Mouse (Mus musculus) testis, postnatal 14 days (tissue): ENCODE results near the gene Fhit.

Source experiments
- DNase-seq: peaks from one replicate; pipeline ENCODE4 v3.0.0; 2021; ENCODE audit warnings: low spot score

Gene Fhit

DNA sequence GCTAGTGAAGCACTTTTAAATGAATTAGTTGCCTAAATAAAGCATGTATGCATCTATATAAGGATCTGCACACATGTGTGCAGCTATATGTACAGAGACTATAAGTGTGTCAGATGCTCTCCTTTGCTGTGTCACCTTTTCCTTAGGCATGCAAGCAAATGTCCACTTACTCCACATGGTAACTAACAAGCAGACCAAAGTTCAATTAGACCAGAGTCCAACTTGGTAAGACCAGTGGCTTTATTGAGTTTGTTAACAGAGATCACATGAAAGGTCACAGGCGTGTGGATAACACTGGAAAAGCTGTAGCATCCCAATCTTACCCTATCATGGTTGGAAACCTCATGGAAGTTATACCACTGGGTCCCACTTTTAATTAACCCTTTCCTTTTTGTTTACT lies 1572.7 kb downstream of the Fhit start:
- DNase-seq: no peak

DNA sequence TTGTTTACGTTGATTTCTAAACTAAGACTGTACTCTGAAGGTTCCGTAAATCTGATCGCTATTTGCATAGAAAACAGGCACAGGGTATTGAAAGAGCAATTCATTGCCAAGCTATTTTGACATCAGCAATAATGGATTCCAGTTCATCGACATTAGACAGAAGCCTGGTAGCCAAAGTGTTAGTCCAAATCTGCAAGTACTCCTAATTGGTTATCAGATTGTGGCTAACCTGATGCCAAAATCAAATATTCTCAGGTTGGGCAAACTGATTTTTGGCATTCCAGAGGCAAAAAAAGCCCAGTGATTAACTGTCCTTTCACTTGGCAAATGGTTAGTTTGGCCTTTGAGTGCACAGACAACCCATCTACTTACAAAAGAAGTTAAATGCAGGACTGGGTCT lies 1573.9 kb downstream of the Fhit start:
- no peak for DNase-seq

DNA sequence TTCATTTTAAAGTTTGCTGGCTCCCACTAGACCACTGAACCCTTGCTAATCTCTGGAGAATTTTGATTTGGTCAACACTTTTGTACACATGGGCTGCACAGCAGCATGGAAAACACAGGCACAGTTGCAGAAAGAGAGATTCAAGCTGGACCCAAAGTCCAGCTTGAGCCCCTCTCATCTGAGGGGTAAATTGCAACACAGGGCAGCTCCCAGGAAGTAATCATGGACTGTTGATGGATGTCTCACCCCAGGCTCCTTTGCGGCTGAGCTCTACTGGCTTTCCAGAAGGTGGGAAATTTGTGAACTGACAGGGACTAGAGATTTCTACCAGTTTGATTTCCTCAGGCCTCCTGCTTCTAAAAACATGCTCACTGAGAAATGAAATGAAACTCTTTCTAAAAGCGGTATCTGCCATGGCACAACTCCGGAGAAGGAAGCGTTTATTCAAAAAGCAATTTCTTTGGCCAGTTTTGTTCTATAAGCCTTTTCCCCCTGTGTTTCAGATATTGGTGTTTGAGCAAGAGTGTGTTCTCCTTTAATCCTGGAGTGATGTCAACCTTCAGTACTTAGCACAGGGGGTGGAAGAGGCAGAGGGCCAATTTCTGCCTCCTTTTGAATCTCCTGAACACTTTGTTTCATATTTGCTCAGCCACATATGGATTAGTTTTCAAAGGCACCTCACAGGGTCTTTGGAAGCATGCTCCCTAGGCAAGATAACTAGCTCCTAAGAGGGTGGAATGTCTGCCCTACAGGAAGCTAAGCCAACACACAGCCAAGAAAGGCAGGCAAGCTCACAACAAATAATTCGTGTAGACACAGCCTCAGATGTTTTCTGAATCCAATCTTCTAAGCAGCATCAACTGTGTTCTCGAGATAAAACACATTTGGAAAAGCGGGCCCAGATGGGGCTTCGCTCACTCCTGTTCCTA lies 1578.3 kb downstream of the Fhit start:
- no peak for DNase-seq

DNA sequence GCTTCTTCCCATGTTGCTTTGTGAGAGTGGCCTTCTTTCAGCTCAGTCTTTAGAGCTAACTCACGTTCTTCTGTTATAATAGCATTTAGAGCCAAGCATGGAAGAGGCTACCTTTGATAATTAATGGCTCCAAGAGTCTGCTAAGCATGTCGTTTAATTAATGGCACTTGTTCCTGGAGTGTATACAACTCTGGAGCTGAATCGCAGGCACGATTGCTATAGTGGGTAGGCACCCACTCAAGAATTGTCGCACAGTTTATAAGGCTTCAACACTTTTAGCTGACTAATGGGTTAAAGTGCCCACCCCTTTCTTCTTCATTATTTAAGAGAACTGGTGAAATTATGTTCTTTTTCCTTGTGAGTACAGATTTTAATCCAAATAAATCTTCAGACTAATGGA lies 1605.5 kb downstream of the Fhit start:
- no peak for DNase-seq

DNA sequence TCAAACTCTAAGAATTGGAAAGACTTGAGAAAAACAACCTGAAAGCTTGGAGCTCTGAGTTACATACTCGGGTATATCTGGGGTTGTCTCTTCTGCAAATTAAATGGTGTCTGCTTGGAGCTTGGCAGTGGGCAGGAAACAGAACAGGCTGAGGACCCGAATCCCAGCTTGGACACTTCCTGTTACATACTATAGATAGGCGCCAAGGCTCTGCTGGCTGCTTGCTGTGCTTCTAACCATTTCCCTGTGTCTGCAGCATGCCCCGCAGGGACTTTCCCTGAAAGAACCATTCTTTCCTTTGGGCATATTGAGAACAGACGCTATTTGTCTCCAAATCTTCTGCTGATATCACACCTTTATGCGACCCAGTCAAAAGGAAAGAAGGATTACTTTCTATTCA lies 1606.0 kb downstream of the Fhit start:
- no peak for DNase-seq

DNA sequence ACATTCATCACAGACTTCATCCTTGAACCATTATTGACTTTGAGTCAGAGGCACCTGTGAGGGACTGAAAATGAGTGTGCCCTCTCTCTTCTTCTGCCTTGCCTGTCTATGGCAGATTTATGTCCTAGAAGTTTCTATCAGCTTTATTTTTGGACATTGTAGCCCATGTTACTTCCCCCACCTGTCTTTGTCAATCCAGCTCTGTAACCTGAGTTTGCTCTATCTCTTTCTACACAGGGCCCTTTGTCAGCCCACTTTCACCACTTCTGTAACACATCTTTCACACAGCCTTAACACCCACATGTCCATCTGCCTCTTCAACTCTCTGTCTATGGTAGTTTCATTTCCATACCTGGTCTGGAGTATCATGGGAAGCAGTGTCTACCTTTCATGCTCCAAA lies 1609.7 kb downstream of the Fhit start:
- DNase-seq: no peak

DNA sequence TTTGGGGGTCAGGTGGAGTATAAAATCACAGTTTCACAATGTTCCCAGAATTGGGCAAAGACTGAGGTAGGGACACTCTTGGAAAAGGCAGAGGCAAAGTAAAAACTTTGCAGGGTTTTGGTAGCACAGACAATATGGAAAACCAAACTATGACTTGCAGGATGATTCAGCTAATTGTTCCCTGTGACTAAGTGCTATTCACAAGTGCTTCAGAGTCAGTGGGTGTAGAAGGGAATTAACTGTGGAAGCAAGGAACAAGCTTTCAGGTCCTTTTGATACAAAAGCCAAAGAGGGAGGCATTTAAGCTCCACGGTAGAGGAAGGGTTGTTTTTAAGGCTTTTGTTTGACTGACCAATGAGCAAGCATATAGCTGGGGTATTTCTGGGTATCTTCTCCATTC lies 1613.9 kb downstream of the Fhit start:
- DNase-seq: no peak

DNA sequence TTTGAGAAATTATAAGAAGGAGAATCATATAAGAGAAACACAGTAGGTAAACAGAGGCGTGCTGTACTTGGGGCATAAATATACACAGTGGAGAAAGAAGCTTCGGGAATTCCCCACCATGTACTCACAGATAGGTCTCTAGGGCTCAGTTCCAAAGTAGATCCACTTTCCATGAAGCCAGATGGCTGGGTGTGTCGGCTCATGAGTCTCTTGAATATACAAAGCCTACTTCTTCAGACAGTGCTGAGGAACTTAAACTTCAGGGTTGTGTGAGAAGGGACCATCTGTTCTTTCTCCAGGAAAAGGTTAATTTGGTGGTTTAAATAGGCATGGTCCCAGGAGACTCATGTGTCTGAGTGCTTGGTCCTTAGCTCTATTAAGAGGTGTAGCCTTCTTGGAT lies 1617.5 kb downstream of the Fhit start:
- no peak for DNase-seq

DNA sequence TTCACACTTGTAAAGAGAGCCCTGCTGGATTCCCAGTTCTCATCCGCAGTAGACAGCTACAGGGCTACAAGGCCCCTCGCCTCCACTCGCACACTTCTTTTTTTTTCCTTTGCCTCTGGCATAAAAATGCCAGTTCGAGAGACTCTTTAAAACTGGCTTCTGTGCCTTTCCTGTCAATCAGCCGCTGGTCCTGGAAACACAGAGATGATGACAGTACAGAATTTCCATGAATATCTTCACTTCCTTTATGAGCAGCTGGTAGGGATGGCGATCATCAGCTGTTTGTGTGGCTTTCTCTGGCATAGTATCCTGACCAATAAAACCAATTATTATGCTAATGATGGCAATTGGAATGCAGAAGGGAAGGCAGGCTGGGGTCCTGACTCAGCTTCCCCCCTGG lies 1626.3 kb downstream of the Fhit start:
- DNase-seq: no peak

DNA sequence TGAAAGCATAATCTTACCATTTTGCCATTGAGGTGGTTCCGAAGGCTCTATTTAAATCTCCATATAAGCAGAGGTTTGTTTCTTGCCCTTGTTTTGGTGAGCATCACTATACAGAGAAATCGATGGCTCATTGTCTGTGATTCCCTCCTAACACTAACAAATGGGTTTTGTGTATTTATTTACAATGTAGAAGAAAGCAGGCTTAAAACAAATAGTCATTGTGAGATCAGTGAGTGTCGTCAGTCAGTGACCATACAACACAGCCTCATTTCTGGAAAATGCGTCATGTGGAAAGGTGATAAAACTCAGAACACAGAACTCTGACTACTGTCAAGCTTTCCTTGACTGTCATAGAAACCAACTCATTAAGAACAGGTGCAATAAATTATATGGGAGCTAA lies 1632.6 kb downstream of the Fhit start:
- no peak for DNase-seq

DNA sequence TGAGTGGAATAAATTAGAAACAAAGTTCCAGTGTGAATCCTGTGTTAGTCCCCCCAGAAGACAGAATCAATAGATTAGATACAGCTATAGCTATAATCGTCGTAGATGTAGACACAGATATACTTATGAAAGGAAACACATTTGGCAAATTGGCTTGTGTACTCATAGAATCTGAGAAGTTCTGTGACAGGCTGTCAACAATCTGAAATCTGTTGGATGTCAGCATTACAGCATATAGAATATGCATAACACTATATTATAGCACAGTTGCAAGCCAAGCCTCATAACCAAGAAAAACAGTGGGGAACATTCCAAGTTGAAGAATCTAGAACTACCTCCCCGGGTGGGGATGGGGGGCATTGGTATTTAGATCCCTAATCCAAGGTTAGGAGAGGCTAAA lies 1635.7 kb downstream of the Fhit start:
- DNase-seq: no peak

DNA sequence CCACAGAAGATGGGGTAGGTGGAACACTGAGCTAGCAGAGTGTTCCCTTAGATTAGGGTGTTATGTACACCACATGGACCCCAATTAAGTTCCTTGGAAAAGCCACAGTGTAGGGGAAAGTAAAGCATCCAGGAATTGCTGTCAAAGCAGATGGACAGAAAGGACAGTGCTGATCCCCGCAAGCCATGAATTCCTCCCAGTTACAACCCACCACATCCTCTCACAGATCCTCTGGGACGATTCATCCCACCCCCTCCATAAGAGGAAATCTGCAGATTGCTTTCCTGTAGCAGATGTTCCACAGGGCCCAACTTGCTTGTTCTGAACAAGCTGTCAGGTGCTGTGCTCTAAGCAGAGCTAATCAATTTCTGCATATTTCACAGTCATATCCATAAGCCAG lies 1644.2 kb downstream of the Fhit start:
- DNase-seq: no peak

DNA sequence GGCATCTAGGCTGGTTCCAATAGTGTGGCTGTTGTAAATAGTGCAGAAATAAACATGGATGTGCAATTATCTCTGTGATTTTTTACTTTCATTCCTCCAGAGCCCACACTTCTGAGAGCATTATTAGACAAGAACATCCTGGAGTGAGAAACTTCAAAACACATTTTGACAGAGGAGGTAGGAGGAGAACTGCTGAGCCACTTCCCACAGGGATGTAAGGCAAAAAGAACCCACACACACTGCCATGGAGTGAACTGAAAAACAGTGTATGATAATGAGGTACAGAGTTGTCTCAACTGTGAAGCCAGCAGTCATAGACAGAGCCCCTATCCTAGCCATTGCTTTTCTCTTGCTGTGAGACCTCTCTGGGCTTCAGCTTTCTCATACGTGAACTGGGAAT lies 1652.2 kb downstream of the Fhit start:
- no peak for DNase-seq
